Mouse (Mus musculus) thymus, postnatal 36 days (tissue): ENCODE measurements around the gene Ndnf.

ENCODE experiments used
- DNase-seq, 2 experiments: peaks; one replicate each; pipeline ENCODE4 v3.0.0; 2022; ENCODE audit warnings: mixed read lengths in 2 of 2

Gene Ndnf

GRCm38 (mm10) chr6:65671451-65671850 lies at the start of gene Ndnf:
Ndnf (plus strand) TSS chr6:65671590.
- peak; percentile 35 to 49 for DNase-seq

DNA sequence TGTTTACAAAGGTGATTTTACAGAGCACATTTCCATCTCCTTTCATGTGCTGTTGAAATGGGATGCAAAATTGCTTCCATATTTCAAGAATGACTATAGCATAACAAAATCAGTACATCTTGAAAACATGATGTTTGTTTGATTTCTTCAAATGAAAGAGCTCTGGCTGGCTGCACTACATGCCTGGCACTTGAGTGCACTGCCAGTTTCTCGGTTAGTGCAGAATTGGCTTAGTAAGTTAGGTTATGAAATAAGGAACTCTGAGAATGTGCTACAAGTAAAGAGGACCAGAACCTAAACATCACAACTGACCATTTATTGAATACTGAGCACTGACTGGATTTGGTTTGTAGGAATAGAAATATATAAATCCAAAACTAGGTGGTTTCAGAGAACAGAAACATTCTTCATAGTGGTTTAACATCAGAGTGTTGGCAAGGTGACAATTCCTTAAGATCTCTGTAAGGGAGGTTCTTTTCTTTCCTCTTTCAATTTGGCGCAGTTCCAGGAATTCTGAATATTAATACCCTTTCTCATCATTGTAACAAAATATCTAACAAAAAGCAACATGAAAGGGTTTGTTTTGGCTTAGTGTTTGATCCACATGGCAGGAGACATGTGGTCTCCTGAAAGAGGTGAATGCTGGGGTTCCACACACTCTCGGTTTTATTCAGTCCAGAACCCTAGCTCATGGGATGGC lies 48.2 kb upstream of the Ndnf start:
- no peak for DNase-seq

DNA sequence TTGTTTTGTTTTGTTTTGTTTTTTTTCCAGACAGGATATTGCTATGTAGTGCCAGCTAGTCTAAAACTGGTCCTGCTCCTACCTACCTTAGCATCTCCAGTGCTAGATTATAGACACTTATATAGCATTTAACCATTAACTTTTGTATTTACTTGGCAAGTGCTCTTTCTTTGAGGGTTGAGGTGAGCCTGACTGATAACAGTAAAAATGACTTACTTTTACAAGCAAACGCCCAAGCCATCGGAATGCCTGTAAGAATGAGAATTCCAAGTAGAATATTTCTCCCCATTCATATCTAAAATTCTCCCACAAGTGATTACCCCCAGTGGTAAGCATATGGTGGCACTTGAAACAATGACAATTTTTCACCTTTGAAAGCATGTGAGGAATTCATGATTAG lies 40.8 kb upstream of the Ndnf start:
- no peak for DNase-seq

DNA sequence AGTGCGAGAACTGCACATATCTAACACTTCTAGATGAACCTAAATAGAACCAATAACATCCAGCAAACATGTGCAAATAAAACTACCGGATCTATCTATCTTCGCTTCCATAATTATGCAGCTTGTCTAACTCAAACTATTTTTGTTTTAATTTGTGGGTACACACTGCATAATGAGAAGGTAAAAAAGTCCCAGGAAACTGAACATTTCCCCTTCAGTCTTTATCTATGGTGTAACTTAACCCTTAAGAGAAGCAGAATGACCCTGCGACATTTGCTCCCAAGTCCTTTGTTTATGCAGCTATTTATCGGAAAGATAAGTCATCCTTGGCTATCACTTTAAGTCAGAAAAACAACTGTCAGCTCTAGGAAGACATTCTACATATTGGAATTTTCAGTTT lies 39.2 kb upstream of the Ndnf start:
- no peak for DNase-seq

- DNase-seq = no peak
These were observed 29.0 kb upstream of the Ndnf start for GRCm38 (mm10) chr6:65642431-65642830.

- DNase-seq = no peak
These were observed 27.3 kb upstream of the Ndnf start for GRCm38 (mm10) chr6:65644110-65644509.

DNA sequence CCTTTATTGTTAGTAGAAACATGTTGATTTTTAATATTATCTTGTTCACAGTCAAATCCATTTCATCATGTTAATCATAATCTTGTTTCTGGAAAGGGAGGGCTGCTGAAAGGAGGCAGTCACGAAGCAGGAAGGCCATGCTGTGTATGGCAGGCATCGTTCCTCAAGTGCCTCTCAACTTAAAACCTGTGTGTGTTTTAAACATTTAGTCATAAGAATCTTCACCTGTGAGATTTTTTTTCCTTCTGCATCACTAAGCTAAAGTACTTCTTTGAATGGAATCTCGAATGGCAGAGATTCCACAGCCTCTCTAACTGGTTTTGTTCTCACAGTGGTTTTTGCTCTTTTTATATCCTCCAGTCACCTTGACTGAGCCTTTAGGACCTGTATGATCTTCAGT lies 25.0 kb upstream of the Ndnf start:
- no peak for DNase-seq

- DNase-seq = peak; percentile 30 to 51
These were observed 23.7 kb upstream of the Ndnf start for GRCm38 (mm10) chr6:65647731-65648130.

- DNase-seq = no peak
These were observed 20.0 kb upstream of the Ndnf start for GRCm38 (mm10) chr6:65651376-65651775.

DNA sequence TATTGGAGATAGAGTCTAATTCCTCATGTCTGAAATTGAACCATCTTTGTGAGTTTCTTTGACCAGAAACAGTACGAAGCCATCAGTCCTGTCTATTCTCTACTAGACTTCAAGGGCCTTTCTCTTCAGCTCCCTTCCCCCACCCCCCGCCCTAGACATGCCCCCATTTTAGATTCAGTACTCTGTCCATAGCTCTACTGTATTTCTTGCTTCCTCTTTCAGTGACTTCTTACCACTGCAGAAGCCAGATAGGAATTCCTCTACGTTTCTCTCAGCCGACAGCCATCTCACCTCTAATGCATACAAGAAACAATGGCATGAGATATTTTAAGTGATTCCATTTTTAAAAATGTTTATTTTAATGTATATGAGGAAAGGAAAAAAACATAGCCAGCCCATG lies 10.1 kb upstream of the Ndnf start:
- DNase-seq = no peak

- peak; percentile 23 to 43 for DNase-seq
These were observed 9.3 kb upstream of the Ndnf start for GRCm38 (mm10) chr6:65662050-65662449.

GRCm38 (mm10) chr6:65663990-65664389 lies 7.4 kb upstream of the Ndnf start:
- DNase-seq = no peak

DNA sequence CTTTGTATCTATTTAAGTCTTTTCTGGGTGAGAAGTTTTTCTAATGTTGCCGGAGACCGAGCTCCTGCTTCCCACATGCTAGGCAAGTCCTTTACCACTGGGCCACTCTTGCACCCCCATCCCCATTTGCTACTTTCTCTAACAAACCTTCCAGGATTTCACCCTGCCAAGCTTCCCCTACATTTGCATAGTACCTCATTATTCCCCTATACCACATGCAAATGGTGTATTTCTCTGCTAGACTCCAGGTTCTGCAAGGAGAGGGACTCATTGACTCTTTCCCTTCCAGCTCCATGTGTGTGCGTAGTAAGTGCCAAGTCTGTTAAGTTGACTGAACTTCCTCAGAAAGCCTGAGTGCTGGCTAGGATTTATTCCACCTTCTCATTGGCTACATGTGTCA lies 5.1 kb upstream of the Ndnf start:
- DNase-seq = no peak

DNA sequence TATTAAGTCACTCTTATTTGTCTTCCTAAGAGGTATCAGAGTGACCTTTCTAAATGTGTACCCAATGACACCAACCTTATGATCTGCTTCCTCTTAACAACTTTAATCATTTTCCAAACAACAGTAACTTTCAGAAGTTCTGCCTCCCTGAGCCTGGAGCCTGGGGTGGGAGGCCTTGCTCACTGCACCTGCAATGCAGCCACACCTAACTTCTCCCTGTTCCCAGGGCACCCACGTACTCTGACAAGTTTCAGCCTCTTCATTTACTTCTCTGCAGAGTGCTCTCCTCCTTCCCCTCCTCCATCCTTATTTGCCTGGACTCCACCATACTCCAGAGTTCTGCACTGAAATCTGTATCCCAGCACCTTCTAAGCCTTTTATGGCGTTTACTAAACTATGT lies 1.4 kb upstream of the Ndnf start:
- no peak for DNase-seq

GRCm38 (mm10) chr6:65670981-65671411 lies 394 bp upstream of the Ndnf start:
- DNase-seq = peak in 1 of 2 experiments; percentile 3

DNA sequence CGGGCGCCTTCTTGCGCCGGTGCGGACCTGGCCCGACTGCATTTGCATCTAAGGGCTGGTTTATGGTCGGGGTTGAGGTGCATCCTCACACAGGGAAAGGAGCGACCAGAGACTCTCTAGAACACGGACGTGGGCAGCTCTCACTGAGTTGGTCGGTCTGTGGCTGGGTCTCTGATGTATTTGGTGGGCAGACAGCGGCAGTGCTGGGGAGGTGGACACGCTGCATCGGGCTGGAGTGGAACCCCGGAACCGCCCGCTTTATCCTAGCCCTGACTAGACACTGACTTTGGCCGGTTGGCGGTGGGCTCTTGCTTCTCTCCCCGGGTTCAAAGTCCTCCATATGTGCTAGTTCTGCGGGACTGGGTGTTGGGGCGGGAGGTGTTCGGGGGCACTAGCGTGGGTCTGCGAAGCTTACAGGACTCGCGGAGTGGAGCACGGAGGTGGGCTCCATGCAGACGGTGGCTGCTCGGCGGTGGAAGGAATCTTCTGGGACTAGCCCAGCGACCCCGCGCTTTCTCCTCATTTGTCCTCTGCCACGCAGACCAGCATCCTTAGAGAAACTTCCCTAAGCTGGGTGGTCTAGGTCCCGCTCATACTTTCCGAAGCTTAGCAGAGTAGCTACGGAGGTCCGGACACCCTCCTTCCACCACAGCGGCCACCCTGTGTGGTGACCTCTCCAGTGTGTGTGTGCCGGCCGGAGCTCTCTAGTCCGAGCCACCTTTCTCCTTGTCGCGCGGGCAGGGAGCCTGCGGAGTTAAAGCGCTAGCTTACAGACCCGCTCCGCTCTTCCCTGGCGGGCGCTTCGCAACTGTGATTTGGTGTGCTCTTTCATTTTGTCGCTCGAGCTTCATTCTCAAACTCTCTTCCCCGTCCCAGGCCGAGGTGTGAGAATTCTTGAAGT lies 991 bp downstream of the Ndnf start:
- DNase-seq = peak; percentile 12 to 16

- no peak for DNase-seq
These were observed 22.5 kb downstream of the Ndnf start for GRCm38 (mm10) chr6:65693938-65694337.

DNA sequence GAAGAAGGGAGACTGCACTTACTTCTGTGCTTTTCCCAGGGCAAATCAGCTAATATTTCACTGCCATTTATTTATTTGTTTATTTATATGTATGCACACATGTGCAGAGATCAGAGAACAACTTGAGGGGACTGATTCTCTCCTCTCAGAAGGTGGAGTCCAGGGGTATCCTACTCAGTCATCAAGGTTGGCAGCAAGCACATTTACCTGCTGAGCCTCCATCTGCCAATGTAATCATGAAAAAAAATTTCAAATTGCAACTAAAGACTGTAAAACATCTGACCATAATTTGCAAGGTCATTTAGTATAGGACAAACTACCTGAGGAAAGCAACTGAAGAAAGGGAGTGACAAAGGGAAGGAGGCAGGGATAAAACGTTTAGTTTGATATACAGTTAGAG lies 49.3 kb downstream of the Ndnf start:
- DNase-seq = no peak

DNA sequence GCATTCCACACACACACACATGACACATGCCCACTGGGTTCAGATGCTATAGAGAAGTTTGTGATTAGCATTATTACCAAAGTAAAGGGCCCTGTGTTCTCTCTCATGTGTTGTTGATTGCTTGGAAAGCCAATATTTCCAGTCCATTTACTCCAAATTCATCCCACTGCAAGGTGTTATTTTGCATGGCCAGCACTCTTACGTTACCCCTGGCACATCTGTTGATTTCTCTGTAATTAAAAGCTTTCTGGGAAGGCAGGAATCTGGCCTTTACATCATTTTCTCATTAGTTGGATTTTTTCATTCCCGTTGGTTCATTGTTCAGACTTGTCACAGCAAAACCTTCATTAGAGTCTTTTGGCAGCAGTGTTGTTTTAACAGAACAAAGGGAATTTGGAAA lies 54.3 kb downstream of the Ndnf start:
- no peak for DNase-seq

- DNase-seq = no peak
These were observed 56.9 kb downstream of the Ndnf start for GRCm38 (mm10) chr6:65728261-65728660.

GRCm38 (mm10) chr6:65739442-65739841 lies 68.1 kb downstream of the Ndnf start:
- DNase-seq = no peak

GRCm38 (mm10) chr6:65743144-65743870 lies 71.9 kb downstream of the Ndnf start:
- no peak for DNase-seq

GRCm38 (mm10) chr6:65743871-65744202 lies 72.4 kb downstream of the Ndnf start:
- no peak for DNase-seq

DNA sequence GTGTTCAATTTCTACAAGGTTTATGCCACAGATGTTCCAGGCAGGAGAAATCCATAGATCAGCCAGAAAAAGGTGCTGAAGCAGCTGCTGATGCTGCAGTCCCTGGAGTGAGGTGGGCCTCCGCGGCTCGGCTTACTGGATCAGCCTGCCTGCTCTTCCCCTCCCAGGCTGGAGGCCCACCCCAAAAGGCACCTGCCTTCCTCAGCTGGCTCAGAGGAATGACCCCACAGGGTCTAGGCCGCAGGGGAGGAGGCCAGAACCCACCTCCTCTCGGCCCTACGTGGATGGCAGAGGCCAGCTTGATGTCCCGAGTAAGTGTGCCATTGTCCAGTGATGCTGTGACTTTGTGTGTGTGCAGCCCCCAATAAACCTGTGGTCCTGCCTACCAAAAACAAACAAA lies 86.8 kb downstream of the Ndnf start:
- DNase-seq = no peak
